Mouse (Mus musculus) CH12.LX (cell line): ENCODE results near the gene Pskh1. TPM values are rescaled to one million over a fixed set of nuclear protein-coding genes. Genes with fewer than 3 reads are reported as not detected.
A peak's percentile ranks its signal among the peaks of the same experiment; 100 is the strongest.

ENCODE experiments used
- DNase-seq: peaks from one replicate; pipeline ENCODE4 v3.0.0-alpha.2; 2013; ENCODE audit errors: extremely low read depth
- H3K27ac ChIP-seq: 2 replicates; pipeline ENCODE4 v1.5.1; 2012; ENCODE audit warnings: low read depth, mild to moderate bottlenecking, control low read depth, moderate library complexity; ENCODE audit not compliant: insufficient read depth
- H3K27me3 ChIP-seq: replicated peaks from 2 replicates; pipeline ENCODE3; 2012; ENCODE audit warnings: inconsistent platforms
- H3K36me3 ChIP-seq, 2 experiments: replicated peaks in 1 of 2; 2 replicates each; pipeline versions ENCODE3 to v1.6.1; 2012; ENCODE audit warnings: inconsistent platforms in 1 of 2, low read length in 1 of 2, mild to moderate bottlenecking in 1 of 2, mixed read lengths in 1 of 2, moderate library complexity in 1 of 2; ENCODE audit not compliant: control insufficient read depth in 1 of 2, insufficient read depth in 1 of 2
- H3K4me1 ChIP-seq, 2 experiments: 2 replicates each; pipeline ENCODE4 v1.6.1; 2012; ENCODE audit warnings: inconsistent platforms in 1 of 2, moderate library complexity in 1 of 2; ENCODE audit not compliant: insufficient read depth in 2 of 2, control insufficient read depth in 1 of 2
- H3K4me2 ChIP-seq: 2 replicates; pipeline ENCODE4 v1.6.1; 2012; ENCODE audit warnings: low read depth, mild to moderate bottlenecking, control low read depth; ENCODE audit not compliant: poor library complexity, insufficient read depth, severe bottlenecking
- H3K4me3 ChIP-seq, 3 experiments: fragments of 150-350 bp in 1 of 3; sonication (generic) in 1 of 3; replicated peaks in 1 of 3; 2 replicates each; pipeline versions ENCODE3 to v1.5.1; 2011 to 2012; ENCODE audit warnings: low read depth in 2 of 3, low read length in 2 of 3, mild to moderate bottlenecking in 2 of 3, moderate library complexity in 2 of 3, control low read depth in 1 of 3, improper control_type of control experiment in 1 of 3, inconsistent platforms in 1 of 3, mixed read lengths in 1 of 3; ENCODE audit not compliant: poor library complexity in 1 of 3
- H3K79me2 ChIP-seq: replicated peaks from 2 replicates; pipeline ENCODE4 v1.6.1; 2012; ENCODE audit warnings: mild to moderate bottlenecking, moderate library complexity; ENCODE audit not compliant: control insufficient read depth, poor library complexity, insufficient read depth, severe bottlenecking; ENCODE audit errors: extremely low read depth
- H3K9ac ChIP-seq: 2 replicates; pipeline ENCODE4 v1.6.1; 2012; ENCODE audit warnings: low read depth, mild to moderate bottlenecking, control low read depth, moderate library complexity; ENCODE audit not compliant: insufficient read depth
- H3K9me3 ChIP-seq: replicated peaks from 2 replicates; pipeline ENCODE3; 2012; ENCODE audit warnings: low read length, inconsistent platforms, mixed read lengths
- BHLHE40 ChIP-seq: IDR thresholded peaks from 2 replicates; pipeline ENCODE4 v1.6.1; 2011; ENCODE audit warnings: mild to moderate bottlenecking, low read depth, low read length, improper control_type of control experiment
- CHD1 ChIP-seq: IDR thresholded peaks from 2 replicates; pipeline ENCODE4 v1.6.1; 2012; ENCODE audit warnings: low read depth, low read length, improper control_type of control experiment, inconsistent platforms
- CHD2 ChIP-seq: IDR thresholded peaks from 2 replicates; pipeline ENCODE4 v1.6.1; 2011; ENCODE audit warnings: low read length, improper control_type of control experiment
- CTCF ChIP-seq, 2 experiments: IDR thresholded peaks in 1 of 2; conservative IDR thresholded peaks in 1 of 2; 2 replicates each; pipeline ENCODE4 v1.5.1; 2011 to 2012; ENCODE audit warnings: low read depth in 2 of 2, low read length in 2 of 2, improper control_type of control experiment in 1 of 2, inconsistent platforms in 1 of 2, mild to moderate bottlenecking in 1 of 2, moderate library complexity in 1 of 2
- E2F4 ChIP-seq: IDR thresholded peaks from 2 replicates; pipeline ENCODE4 v1.6.1; 2011; ENCODE audit warnings: low read depth, low read length, improper control_type of control experiment; ENCODE audit not compliant: insufficient replicate concordance
- ELF1 ChIP-seq: IDR thresholded peaks from 2 replicates; pipeline ENCODE4 v1.6.1; 2014; ENCODE audit warnings: low read depth, mild to moderate bottlenecking, inconsistent platforms, low read length, improper control_type of control experiment
- EP300 ChIP-seq: IDR thresholded peaks from 2 replicates; pipeline ENCODE4 v1.6.1; 2011; ENCODE audit warnings: low read length, improper control_type of control experiment
- ETS1 ChIP-seq: conservative IDR thresholded peaks from 2 replicates; pipeline ENCODE4 v1.6.1; 2012; ENCODE audit warnings: low read depth, mild to moderate bottlenecking, inconsistent platforms, low read length, improper control_type of control experiment, moderate library complexity
- GABPA ChIP-seq: IDR thresholded peaks from 2 replicates; pipeline ENCODE4 v1.6.1; 2012; ENCODE audit warnings: low read depth, low read length, improper control_type of control experiment, inconsistent platforms; ENCODE audit not compliant: insufficient replicate concordance
- HCFC1 ChIP-seq: IDR thresholded peaks from 2 replicates; pipeline ENCODE4 v1.6.1; 2012; ENCODE audit warnings: low read depth, mild to moderate bottlenecking, inconsistent platforms, low read length, improper control_type of control experiment
- IRF4 ChIP-seq: IDR thresholded peaks from 2 replicates; pipeline ENCODE4 v1.6.1; 2014; ENCODE audit warnings: low read depth, mild to moderate bottlenecking, inconsistent platforms, low read length, improper control_type of control experiment
- JUN ChIP-seq: IDR thresholded peaks from 2 replicates; pipeline ENCODE4 v1.6.1; 2011; ENCODE audit warnings: low read depth, mild to moderate bottlenecking, low read length, improper control_type of control experiment, moderate library complexity; ENCODE audit not compliant: insufficient read depth
- JUND ChIP-seq: conservative IDR thresholded peaks from 2 replicates; pipeline ENCODE4 v1.6.1; 2011; ENCODE audit warnings: low read depth, low read length, improper control_type of control experiment
- KAT2A ChIP-seq: IDR thresholded peaks from 2 replicates; pipeline ENCODE4 v1.6.1; 2012; ENCODE audit warnings: low read length, improper control_type of control experiment, inconsistent platforms; ENCODE audit not compliant: insufficient replicate concordance
- MAFK ChIP-seq: IDR thresholded peaks from 2 replicates; pipeline ENCODE4 v1.6.1; 2011; ENCODE audit warnings: low read length, improper control_type of control experiment; ENCODE audit not compliant: insufficient replicate concordance
- MAX ChIP-seq: IDR thresholded peaks from 2 replicates; pipeline ENCODE4 v1.6.1; 2011; ENCODE audit warnings: low read length, improper control_type of control experiment
- MAZ ChIP-seq: IDR thresholded peaks from 2 replicates; pipeline ENCODE4 v1.6.1; 2012; ENCODE audit warnings: low read depth, mild to moderate bottlenecking, inconsistent platforms, low read length, improper control_type of control experiment, moderate library complexity
- MEF2A ChIP-seq: IDR thresholded peaks from 2 replicates; pipeline ENCODE4 v1.6.1; 2014; ENCODE audit warnings: low read depth, mild to moderate bottlenecking, inconsistent platforms, low read length, improper control_type of control experiment, borderline replicate concordance
- MXI1 ChIP-seq: IDR thresholded peaks from 2 replicates; pipeline ENCODE4 v1.6.1; 2011; ENCODE audit warnings: mild to moderate bottlenecking, low read depth, low read length, improper control_type of control experiment
- MYC ChIP-seq: IDR thresholded peaks from 2 replicates; pipeline ENCODE4 v1.6.1; 2011; ENCODE audit warnings: low read depth, mild to moderate bottlenecking, improper control_type of control experiment, low read length
- NELFE ChIP-seq: IDR thresholded peaks from 2 replicates; pipeline ENCODE4 v1.6.1; 2011; ENCODE audit warnings: low read depth, low read length, improper control_type of control experiment
- NRF1 ChIP-seq: IDR thresholded peaks from 2 replicates; pipeline ENCODE4 v1.6.1; 2014; ENCODE audit warnings: low read depth, mild to moderate bottlenecking, inconsistent platforms, low read length, improper control_type of control experiment, moderate library complexity
- PAX5 ChIP-seq: IDR thresholded peaks from 2 replicates; pipeline ENCODE4 v1.6.1; 2012; ENCODE audit warnings: low read length, inconsistent platforms, mixed read lengths
- POLR2A ChIP-seq: IDR thresholded peaks from 2 replicates; pipeline ENCODE4 v1.6.1; 2011; ENCODE audit warnings: low read depth, mild to moderate bottlenecking, improper control_type of control experiment, low read length
- POLR2AphosphoS2 ChIP-seq: IDR thresholded peaks from 2 replicates; pipeline ENCODE4 v1.6.1; 2011; ENCODE audit warnings: low read depth, low read length, improper control_type of control experiment
- RAD21 ChIP-seq: IDR thresholded peaks from 2 replicates; pipeline ENCODE4 v1.6.1; 2011; ENCODE audit warnings: low read depth, mild to moderate bottlenecking, low read length, improper control_type of control experiment, moderate library complexity
- RCOR1 ChIP-seq: conservative IDR thresholded peaks from 2 replicates; pipeline ENCODE4 v1.6.1; 2012; ENCODE audit warnings: low read depth, mild to moderate bottlenecking, inconsistent platforms, low read length, improper control_type of control experiment
- SIN3A ChIP-seq: IDR thresholded peaks from 2 replicates; pipeline ENCODE4 v1.6.1; 2012; ENCODE audit warnings: low read length, improper control_type of control experiment, inconsistent platforms
- SMC3 ChIP-seq: IDR thresholded peaks from 2 replicates; pipeline ENCODE4 v1.6.1; 2011; ENCODE audit warnings: low read depth, low read length, improper control_type of control experiment
- TBP ChIP-seq: conservative IDR thresholded peaks from 2 replicates; pipeline ENCODE4 v1.6.1; 2011; ENCODE audit warnings: low read depth, low read length, improper control_type of control experiment
- TCF12 ChIP-seq: IDR thresholded peaks from 2 replicates; pipeline ENCODE4 v1.6.1; 2014; ENCODE audit warnings: low read depth, mild to moderate bottlenecking, inconsistent platforms, low read length, improper control_type of control experiment
- UBTF ChIP-seq: IDR thresholded peaks from 2 replicates; pipeline ENCODE4 v1.6.1; 2012; ENCODE audit warnings: low read depth, mild to moderate bottlenecking, inconsistent platforms, low read length, improper control_type of control experiment, moderate library complexity
- USF1 ChIP-seq: IDR thresholded peaks from 2 replicates; pipeline ENCODE4 v1.6.1; 2014; ENCODE audit warnings: low read depth, mild to moderate bottlenecking, inconsistent platforms, low read length, improper control_type of control experiment
- USF2 ChIP-seq: conservative IDR thresholded peaks from 2 replicates; pipeline ENCODE4 v1.6.1; 2011; ENCODE audit warnings: low read depth, low read length, improper control_type of control experiment
- ZC3H11A ChIP-seq: IDR thresholded peaks from 2 replicates; pipeline ENCODE4 v1.6.1; 2012; ENCODE audit warnings: low read depth, mild to moderate bottlenecking, inconsistent platforms, low read length, improper control_type of control experiment
- ZMIZ1 ChIP-seq: IDR thresholded peaks from 2 replicates; pipeline ENCODE4 v1.6.1; 2012; ENCODE audit warnings: low read depth, mild to moderate bottlenecking, inconsistent platforms, low read length, improper control_type of control experiment
- ZNF384 ChIP-seq: IDR thresholded peaks from 2 replicates; pipeline ENCODE4 v1.6.1; 2012; ENCODE audit warnings: low read depth, low read length, improper control_type of control experiment, inconsistent platforms
- dilution Hi-C: fragments of 300-500 bp; cut with MboI; formaldehyde crosslinking; loops from 2 replicates; pipeline ENCODE4 v1.14.3; 2020; ENCODE audit warnings: low sequenced_read_pairs; ENCODE audit not compliant: extremely low pct_unique_long_range_greater_than_20kb, extremely low pct_ligation_motif_present
- in situ Hi-C: fragments of 300-500 bp; cut with MboI; formaldehyde crosslinking; loops from 3 replicates; pipeline ENCODE4 v1.14.3; 2019; ENCODE audit warnings: low sequenced_read_pairs, low pct_ligation_motif_present, low pct_unique_long_range_greater_than_20kb, mixed read lengths
- polyA plus RNA-seq: library from polyadenylated mRNA; unstranded; fragments of >175 nt; gene quantifications from 2 replicates; pipeline ENCODE4 v1.2.1, GENCODE M21; 2012; ENCODE audit warnings: low read depth; ENCODE audit not compliant: insufficient read length
- total RNA-seq, 2 experiments: library from RNA; depleted of rRNA; stranded (reverse); fragments of 300-350 nt in 1 of 2; fragments of >200 nt in 1 of 2; gene quantifications; 2 replicates each; pipeline ENCODE4 v1.2.3; 2012 to 2014

Pskh1 gene
- total and polyA plus RNA-seq, 3 experiments, result 11.0 to 12.9 (median 12.3) TPM

- Histone ChIP-seq H3K36me3 (peaks cover 9 to 52% of the 10 kb centered on the region in 2 experiments), H3K4me2 (peak overlapping the region; percentile 70), H3K4me3 (peak overlapping the region; percentile 85 to 96 (median 92)), H3K9me3 (no peaks in the 10 kb centered on the region), H3K27me3 (no peaks in the 10 kb centered on the region), H3K4me1 (peaks cover 3 to 29% of the 10 kb centered on the region in 2 experiments; a peak in 3 of 4 replicates), H3K27ac (peak overlapping the region; percentile 67), H3K79me2 (no peaks in the 10 kb centered on the region), H3K9ac (peak overlapping the region; percentile 64)
- dilution Hi-C loops, result no loop called here
- in situ Hi-C loops, result loop anchor here (5.0 kb wide), 1 partner anchor 45 kb away; the partner anchor contains the start of gene Nrn1l
- peak; percentile 67 for DNase-seq
- TF ChIP-seq UBTF (0 out of 2 replicates have a peak, but pooled peaks have one; percentile 30), CHD1 (peak; percentile 77; the same call in 1 of the 2 replicates), NELFE (peak; percentile 47), JUN (no peak), TBP (0 out of 2 replicates have a peak, but pooled peaks have one; percentile 39), EP300 (peak; percentile 64), USF2 (no peak), ETS1 (peak; percentile 58; the same call in 1 of the 2 replicates), SIN3A (peak; percentile 89; the same call in 1 of the 2 replicates), MYC (no peak), CTCF (conservative IDR thresholded peaks at IDR 0.05 in 1 of 2, IDR thresholded peaks at IDR 0.05 in 1 of 2; ENCODE audit: low read depth in 2 of 2, low read length in 2 of 2) (no peak), POLR2A (peak; percentile 59; the same call in 1 of the 2 replicates), RCOR1 (peak; percentile 70; the same call in 1 of the 2 replicates), MAZ (peak; percentile 71; the same call in 1 of the 2 replicates), JUND (no peak), BHLHE40 (peak; percentile 41; the same call in 1 of the 2 replicates), ZMIZ1 (peak; percentile 40; the same call in 1 of the 2 replicates), ZC3H11A (no peak), MXI1 (no peak; the same call in 1 of the 2 replicates), ZNF384 (no peak), ELF1 (peak; percentile 55; the same call in 1 of the 2 replicates), NRF1 (no peak), RAD21 (no peak), TCF12 (peak; percentile 62), KAT2A (no peak), GABPA (no peak), MEF2A (peak; percentile 19; the same call in 1 of the 2 replicates), MAX (0 out of 2 replicates have a peak, but pooled peaks have one; percentile 49), PAX5 (no peak), USF1 (no peak), SMC3 (0 out of 2 replicates have a peak, but pooled peaks have one; percentile 2), E2F4 (no peak), HCFC1 (no peak; the same call in 1 of the 2 replicates), MAFK (no peak), IRF4 (peak; percentile 85), POLR2AphosphoS2 (peak; percentile 47; the same call in 1 of the 2 replicates), CHD2 (peak; percentile 52; the same call in 1 of the 2 replicates)
Observed at GRCm38 (mm10) chr8:105937496-105938305, 37.5 kb downstream of the Pskh1 start.
